Mouse (Mus musculus) liver, embryonic 15.5 days (tissue): Measurements from ENCODE around the gene Ankrd61. TPM values are rescaled to one million over a fixed set of nuclear protein-coding genes. Genes with fewer than 3 reads are reported as not detected.
A peak's percentile ranks its signal among the peaks of the same experiment; 100 is the strongest.

ENCODE experiments used
- ATAC-seq: fragments of 200-750 bp; cut with Nextera tagmentation; 2 replicates; pipeline ENCODE4 v1.8.0; 2017; ENCODE audit warnings: moderate number of reproducible peaks, mild to moderate bottlenecking, moderate library complexity; ENCODE audit not compliant: insufficient read depth
- H3K27ac ChIP-seq: fragments of 300-500 bp; sonication (generic); replicated peaks from 2 replicates; pipeline ENCODE4 v1.5.1; 2015; ENCODE audit warnings: mild to moderate bottlenecking, inconsistent platforms
- H3K27me3 ChIP-seq: fragments of 300-500 bp; sonication (generic); 2 replicates; pipeline ENCODE4 v1.6.1; 2015; ENCODE audit warnings: mild to moderate bottlenecking, inconsistent platforms
- H3K36me3 ChIP-seq: fragments of 300-500 bp; sonication (generic); replicated peaks from 2 replicates; pipeline ENCODE4 v1.6.1; 2015; ENCODE audit warnings: moderate library complexity, mild to moderate bottlenecking, inconsistent platforms
- H3K4me1 ChIP-seq: fragments of 300-500 bp; sonication (generic); replicated peaks from 2 replicates; pipeline ENCODE4 v1.6.1; 2015; ENCODE audit warnings: inconsistent platforms
- H3K4me2 ChIP-seq: fragments of 300-500 bp; sonication (generic); 2 replicates; pipeline ENCODE4 v1.6.1; 2015; ENCODE audit warnings: moderate library complexity, mild to moderate bottlenecking, inconsistent platforms
- H3K4me3 ChIP-seq: fragments of 300-500 bp; sonication (generic); replicated peaks from 2 replicates; pipeline ENCODE4 v1.5.1; 2015; ENCODE audit warnings: mild to moderate bottlenecking, inconsistent platforms
- H3K9ac ChIP-seq: fragments of 300-500 bp; sonication (generic); 2 replicates; pipeline ENCODE4 v1.6.1; 2015; ENCODE audit warnings: moderate library complexity, mild to moderate bottlenecking, inconsistent platforms
- H3K9me3 ChIP-seq: fragments of 300-500 bp; sonication (generic); replicated peaks from 2 replicates; pipeline ENCODE4 v1.6.1; 2016; ENCODE audit warnings: inconsistent platforms
- WGBS: fragments of 180-500 bp; shearing (Covaris S2); methylation state at CpG from one replicate; pipeline ENCODE4 v1.1.7; 2015; ENCODE audit warnings: mixed read lengths; ENCODE audit not compliant: insufficient replicate concordance; 5-methylcytosine and 5-hydroxymethylcytosine counted together
- polyA plus RNA-seq: library from polyadenylated mRNA; unstranded; fragments of >200 nt; fragmentation: Nextera tagmentation; extraction: Ambion mirVana; gene quantifications from 2 replicates; pipeline ENCODE4 v1.2.1, GENCODE M21; 2015

The Ankrd61 gene
- polyA plus RNA-seq, 1 experiment from 2014 or later, result 0.39 TPM

GRCm38 (mm10) chr5:143892255-143892886 is 5.1 kb downstream of the Ankrd61 start:
- H3K27me3 ChIP-seq, result no peaks in the 10 kb centered on the region
- H3K4me1 ChIP-seq, result peaks cover 25% of the 10 kb centered on the region
- H3K36me3 ChIP-seq, result peaks cover 100% of the 10 kb centered on the region
- no peak overlapping the region for H3K4me3 ChIP-seq
- H3K9ac ChIP-seq, result no peak overlapping the region
- ATAC-seq, result no peak
- 55% methylated on average over 9 of the region's 9 CpGs for WGBS
- H3K4me2 ChIP-seq, result no peak overlapping the region
- no peak overlapping the region for H3K27ac ChIP-seq
- H3K9me3 ChIP-seq, result no peaks in the 10 kb centered on the region

GRCm38 (mm10) chr5:143890741-143891140 is 6.7 kb downstream of the Ankrd61 start:
- H3K9ac ChIP-seq, result no peak overlapping the region
- H3K27ac ChIP-seq, result no peak overlapping the region
- ATAC-seq, result no peak; the same call in 1 of the 2 replicates
- 77% methylated on average over 6 of the region's 6 CpGs for WGBS
- H3K9me3 ChIP-seq, result no peaks in the 10 kb centered on the region
- H3K4me3 ChIP-seq, result no peak overlapping the region
- H3K36me3 ChIP-seq, result peaks cover 100% of the 10 kb centered on the region
- H3K4me2 ChIP-seq, result no peak overlapping the region
- H3K27me3 ChIP-seq, result no peaks in the 10 kb centered on the region
- peaks cover 25% of the 10 kb centered on the region for H3K4me1 ChIP-seq

DNA sequence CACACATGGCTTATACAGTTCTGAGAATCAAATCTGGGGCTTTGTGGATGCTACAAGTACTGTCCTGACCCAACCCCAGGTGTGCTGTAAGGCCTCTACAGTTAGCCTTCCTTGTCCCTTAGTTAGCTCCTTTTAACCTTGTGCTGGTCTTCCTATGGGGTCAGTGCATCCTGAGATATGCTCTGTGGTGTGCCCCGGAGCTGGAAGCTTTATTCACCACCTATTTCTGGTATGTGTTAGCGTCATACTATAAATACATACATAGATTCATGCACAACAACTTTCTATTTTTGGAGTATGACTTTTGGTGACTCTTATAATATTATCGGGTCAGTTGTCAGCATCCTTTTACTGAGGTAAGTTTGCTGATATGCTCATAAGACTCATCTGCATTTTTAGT is 12.2 kb downstream of the Ankrd61 start:
- H3K9me3 ChIP-seq, result 0 out of 2 replicates have a peak, but pooled peaks cover 8% of the 10 kb centered on the region
- H3K4me1 ChIP-seq, result no peaks in the 10 kb centered on the region
- no peak overlapping the region for H3K27ac ChIP-seq
- no peak overlapping the region for H3K4me3 ChIP-seq
- H3K27me3 ChIP-seq, result no peaks in the 10 kb centered on the region
- ATAC-seq, result no peak
- peaks cover 100% of the 10 kb centered on the region for H3K36me3 ChIP-seq
- H3K4me2 ChIP-seq, result no peak overlapping the region
- WGBS, result 91% methylated on average over 3 of the region's 3 CpGs
- H3K9ac ChIP-seq, result no peak overlapping the region

- Histone ChIP-seq H3K9me3 (no peaks in the 10 kb centered on the region), H3K9ac (no peak overlapping the region), H3K27me3 (no peaks in the 10 kb centered on the region), H3K4me2 (no peak overlapping the region), H3K4me3 (no peak overlapping the region), H3K27ac (0 out of 2 replicates have a peak overlapping the region, but pooled peaks have one; percentile 9), H3K4me1 (peaks cover 16% of the 10 kb centered on the region), H3K36me3 (peaks cover 82% of the 10 kb centered on the region)
- 81% methylated on average over 4 of the region's 4 CpGs for WGBS
- ATAC-seq, result peak; percentile 34; the same call in 1 of the 2 replicates
Observed at GRCm38 (mm10) chr5:143874571-143874970, 22.9 kb downstream of the Ankrd61 start.

DNA sequence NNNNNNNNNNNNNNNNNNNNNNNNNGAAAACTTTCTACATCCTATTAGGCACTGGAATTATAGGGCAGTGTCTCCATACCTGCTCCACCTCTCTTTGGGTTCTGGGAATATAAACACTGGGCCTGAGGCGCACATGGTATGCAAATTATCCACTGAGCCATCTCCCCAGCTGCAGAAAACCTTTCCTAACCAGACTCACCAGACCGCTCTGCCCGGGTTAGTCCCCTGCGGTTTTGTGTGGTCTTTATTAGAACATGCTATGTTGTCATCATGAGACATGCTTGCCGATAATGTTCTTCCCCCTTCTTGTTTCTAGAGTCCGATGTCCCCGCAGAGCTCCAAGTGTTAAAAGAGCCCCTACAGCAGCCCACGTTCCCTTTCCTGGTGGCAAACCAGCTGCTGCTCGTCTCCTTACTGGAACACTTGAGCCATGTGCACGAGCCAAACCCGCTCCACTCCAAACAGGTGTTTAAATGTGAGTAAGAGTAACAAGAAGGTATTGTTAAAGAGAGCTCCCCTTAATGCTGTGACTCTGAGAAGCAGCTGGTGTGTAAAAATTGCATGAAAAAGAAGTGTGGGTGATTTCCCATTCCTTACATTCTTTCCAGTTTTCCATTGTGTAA is 25.8 kb downstream of the Ankrd61 start:
- no peak overlapping the region for H3K9ac ChIP-seq
- 85% methylated on average over 11 of the region's 11 CpGs for WGBS
- no peak for ATAC-seq
- no peak overlapping the region for H3K4me3 ChIP-seq
- H3K4me1 ChIP-seq, result peaks cover 16% of the 10 kb centered on the region
- peaks cover 53% of the 10 kb centered on the region for H3K36me3 ChIP-seq
- H3K4me2 ChIP-seq, result no peak overlapping the region
- no peaks in the 10 kb centered on the region for H3K27me3 ChIP-seq
- H3K9me3 ChIP-seq, result no peaks in the 10 kb centered on the region
- no peak overlapping the region for H3K27ac ChIP-seq

Other genes starting within 250 kb of the Ankrd61 start
- gene Usp42, start 165.4 kb downstream of the Ankrd61 start, polyA plus RNA-seq, result 3.4 TPM in 2 replicates
- gene Eif2ak1, start 79.9 kb downstream of the Ankrd61 start, polyA plus RNA-seq, result 114 and 120 TPM in 2 replicates
- 44.1 TPM in 2 replicates for gene Aimp2, start 12.2 kb upstream of the Ankrd61 start, polyA plus RNA-seq
- 11.7 and 14.5 TPM in 2 replicates for gene Pms2, start 12.3 kb upstream of the Ankrd61 start, polyA plus RNA-seq
- gene Gm42421, start 30.5 kb upstream of the Ankrd61 start, polyA plus RNA-seq, result 0.20 and 0.33 TPM in 2 replicates
- gene Rsph10b, start 35.4 kb upstream of the Ankrd61 start, polyA plus RNA-seq, result 0.40 and 0.70 TPM in 2 replicates
- 32.9 and 35.7 TPM in 2 replicates for gene Ccz1, start 117.2 kb upstream of the Ankrd61 start, polyA plus RNA-seq
- gene Ocm, start 129.0 kb upstream of the Ankrd61 start, polyA plus RNA-seq, result not detected in 2 replicates
- gene Lmtk2, start 202.8 kb upstream of the Ankrd61 start, polyA plus RNA-seq, result 2.0 and 2.2 TPM in 2 replicates